Mouse (Mus musculus) liver, postnatal 0 days (tissue): ENCODE measurements around the gene Rrp36.

ENCODE experiments used
- CTCF ChIP-seq: sonication (generic); IDR thresholded peaks from 2 replicates; pipeline ENCODE4 v1.5.1; 2016; ENCODE audit warnings: antibody characterized with exemption, low read depth
- EP300 ChIP-seq: IDR thresholded peaks from 2 replicates; pipeline ENCODE4 v1.6.1; 2016; ENCODE audit warnings: antibody characterized with exemption, low read depth, mild to moderate bottlenecking

DNA sequence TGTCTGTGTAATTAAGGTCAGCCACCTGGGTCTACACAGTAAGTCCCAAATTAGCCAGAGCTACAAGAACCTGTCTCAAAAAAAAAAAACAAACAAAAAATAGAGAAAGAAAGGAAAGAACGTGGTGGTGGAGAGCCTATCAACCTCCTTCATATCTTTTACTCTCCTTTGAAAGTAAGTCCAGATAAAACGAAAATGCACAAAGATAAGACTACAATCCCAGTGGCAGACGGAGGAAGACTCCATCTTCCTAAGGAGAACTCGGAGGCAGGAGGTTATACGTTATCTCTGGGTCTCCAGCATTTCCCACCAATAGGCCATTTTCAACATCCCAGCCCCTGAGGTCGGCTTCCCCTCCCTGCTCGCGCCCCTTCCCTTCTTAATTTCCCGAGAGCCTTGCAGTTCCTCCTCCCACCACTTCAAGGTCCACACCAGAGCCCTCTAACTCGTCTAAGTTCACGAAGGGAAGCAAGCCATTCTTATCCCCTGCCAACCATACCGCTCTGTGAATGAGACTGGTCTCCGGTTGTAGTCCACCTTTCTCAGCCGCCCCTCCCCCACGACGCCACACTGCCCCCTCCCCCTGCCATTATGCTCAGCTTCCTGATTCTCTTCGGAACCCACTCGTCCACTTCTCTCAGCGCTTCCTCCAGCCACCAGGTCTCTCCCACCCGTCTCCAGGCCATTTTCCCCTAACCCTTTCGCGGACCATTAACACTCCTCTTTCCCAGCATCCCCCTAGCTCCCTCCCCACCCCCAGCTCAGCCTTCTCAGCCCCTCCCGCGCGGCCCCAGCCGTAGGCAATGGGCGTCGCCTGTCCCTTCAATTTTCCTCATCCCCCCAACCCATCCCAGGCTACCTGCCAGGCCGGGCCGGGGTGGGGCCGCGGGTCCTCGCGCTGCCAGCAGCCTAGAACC is 5.9 kb upstream of the Rrp36 start:
- TF ChIP-seq EP300 (no peak), CTCF (peak; percentile 36)
